In the genomic region with DNA sequence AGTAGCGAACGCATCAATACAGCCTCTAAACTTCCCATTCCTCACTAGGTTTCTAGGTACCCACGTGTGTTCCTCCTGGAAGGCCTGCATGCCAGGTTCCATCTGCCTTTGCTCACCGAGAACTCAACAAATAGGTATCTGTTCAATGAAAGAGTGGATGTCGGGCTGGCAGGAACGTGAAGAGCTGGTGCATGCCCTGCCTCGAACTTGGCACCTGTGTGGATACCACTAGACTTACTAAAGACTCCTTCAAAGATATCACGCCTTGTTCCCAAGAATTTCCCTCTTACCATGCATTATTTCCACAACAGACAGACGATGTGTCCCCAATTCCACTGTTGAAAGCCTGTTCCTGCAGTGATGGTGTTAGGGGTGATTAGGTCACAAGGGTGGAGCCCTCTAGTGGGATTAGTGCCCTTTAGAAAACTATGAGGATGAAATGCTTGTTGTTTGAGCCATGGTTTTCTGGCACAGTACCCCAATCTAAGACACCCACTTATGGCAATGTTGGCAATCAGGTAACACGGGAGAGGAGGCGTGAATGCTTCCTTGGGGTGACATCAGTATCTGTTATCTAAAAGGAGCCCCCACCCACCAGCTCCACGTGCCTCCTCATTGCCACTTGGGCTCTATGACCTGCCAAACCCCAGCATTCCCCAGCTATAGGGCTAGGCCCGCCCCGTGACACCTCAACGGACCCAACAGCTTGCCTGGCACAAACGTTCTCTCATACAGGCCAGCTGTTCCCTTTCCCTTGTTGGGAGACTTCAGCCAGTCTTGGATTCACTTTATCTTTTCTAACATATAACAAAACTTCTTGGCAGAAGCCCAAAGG, we compare ENCODE assay signal across 8 mouse cellular contexts. TPM values are rescaled to one million over a fixed set of nuclear protein-coding genes. Genes with fewer than 3 reads are reported as not detected.
DNase-seq lines count a peak whose midpoint lies in the region; ATAC-seq lines count a peak whose summit lies in the region.

No protein-coding gene starts in this region.

- H3K4me3 ChIP-seq in kidney, embryonic 16.5 days (ENCODE audit: low read length) = peak overlapping the region; percentile 83
- peak overlapping the region; percentile 78 for H3K4me3 ChIP-seq in embryonic facial prominence, embryonic 10.5 days
- H3K4me3 ChIP-seq in hindbrain, embryonic 16.5 days (ENCODE audit: low read length) = peak overlapping the region; percentile 88
- peak overlapping the region; percentile 92 for H3K4me3 ChIP-seq in midbrain, embryonic 16.5 days (ENCODE audit: low read depth, low read length)

- H3K36me3 ChIP-seq in kidney, embryonic 16.5 days (ENCODE audit: insufficient read depth, low read length) = no peaks in the 10 kb centered on the region
- peaks cover 14% of the 10 kb centered on the region for H3K36me3 ChIP-seq in embryonic facial prominence, embryonic 10.5 days (replicated peaks)
- no peaks in the 10 kb centered on the region for H3K36me3 ChIP-seq in hindbrain, embryonic 16.5 days (ENCODE audit: control insufficient read depth, insufficient read depth, low read length)
- H3K36me3 ChIP-seq in midbrain, embryonic 16.5 days (ENCODE audit: control insufficient read depth, insufficient read depth, low read length) = no peaks in the 10 kb centered on the region

- peak overlapping the region; percentile 92 for H3K9ac ChIP-seq in kidney, embryonic 16.5 days (replicated peaks; ENCODE audit: low read length)
- peak overlapping the region; percentile 92 for H3K9ac ChIP-seq in hindbrain, embryonic 16.5 days (ENCODE audit: low read depth, low read length)
- H3K9ac ChIP-seq in midbrain, embryonic 16.5 days (ENCODE audit: low read depth, low read length) = peak overlapping the region; percentile 96

- H3K27me3 ChIP-seq in kidney, embryonic 16.5 days (ENCODE audit: insufficient read depth, low read length) = no peaks in the 10 kb centered on the region
- no peaks in the 10 kb centered on the region for H3K27me3 ChIP-seq in embryonic facial prominence, embryonic 10.5 days (replicated peaks; ENCODE audit: low read depth, poor library complexity, severe bottlenecking)
- H3K27me3 ChIP-seq in hindbrain, embryonic 16.5 days (replicated peaks; ENCODE audit: control insufficient read depth, insufficient read depth, low read length) = no peaks in the 10 kb centered on the region
- H3K27me3 ChIP-seq in midbrain, embryonic 16.5 days (ENCODE audit: control insufficient read depth, insufficient read depth, low read depth, low read length) = no peaks in the 10 kb centered on the region

- no peaks in the 10 kb centered on the region for H3K9me3 ChIP-seq in kidney, embryonic 16.5 days (ENCODE audit: low read length)
- H3K9me3 ChIP-seq in embryonic facial prominence, embryonic 10.5 days = no peaks in the 10 kb centered on the region
- H3K9me3 ChIP-seq in hindbrain, embryonic 16.5 days (ENCODE audit: control insufficient read depth, low read length) = no peaks in the 10 kb centered on the region
- H3K9me3 ChIP-seq in midbrain, embryonic 16.5 days (replicated peaks; ENCODE audit: control insufficient read depth, low read length, poor library complexity, severe bottlenecking) = no peaks in the 10 kb centered on the region

- DNase-seq in kidney, postnatal 36 days = no peak
- DNase-seq in embryonic facial prominence, embryonic 10.5 days (ENCODE audit: low spot score) = no peak
- DNase-seq in ovary, postnatal 10 days (ENCODE audit: low spot score) = no peak
- no peak for DNase-seq in gastrocnemius, postnatal 4 days (ENCODE audit: low spot score in 2 of 2)
- DNase-seq in frontal cortex, postnatal 10 days (ENCODE audit: low spot score in 2 of 2) = no peak

- H3K27ac ChIP-seq in kidney, embryonic 16.5 days (ENCODE audit: low read length) = peak overlapping the region; percentile 51; the same call in 1 of the 2 replicates
- no peak overlapping the region for H3K27ac ChIP-seq in embryonic facial prominence, embryonic 10.5 days (replicated peaks)
- no peak overlapping the region for H3K27ac ChIP-seq in hindbrain, embryonic 16.5 days (ENCODE audit: low read depth, low read length)
- no peak overlapping the region for H3K27ac ChIP-seq in midbrain, embryonic 16.5 days (ENCODE audit: low read length)

- peak overlapping the region; percentile 95 for H3K4me2 ChIP-seq in kidney, embryonic 16.5 days (replicated peaks; ENCODE audit: low read depth, low read length)
- H3K4me2 ChIP-seq in hindbrain, embryonic 16.5 days (ENCODE audit: low read length) = peak overlapping the region; percentile 76
- H3K4me2 ChIP-seq in midbrain, embryonic 16.5 days (ENCODE audit: low read length) = peak overlapping the region; percentile 91

- peaks cover 35% of the 10 kb centered on the region for H3K4me1 ChIP-seq in kidney, embryonic 16.5 days (ENCODE audit: insufficient read depth, low read length)
- H3K4me1 ChIP-seq in embryonic facial prominence, embryonic 10.5 days = peaks cover 49% of the 10 kb centered on the region
- H3K4me1 ChIP-seq in hindbrain, embryonic 16.5 days (ENCODE audit: control insufficient read depth, insufficient read depth, low read depth, low read length) = peaks cover 29% of the 10 kb centered on the region
- peaks cover 42% of the 10 kb centered on the region for H3K4me1 ChIP-seq in midbrain, embryonic 16.5 days (ENCODE audit: control insufficient read depth, insufficient read depth, low read length)

- 68% methylated on average over 16 of the region's 16 CpGs for WGBS in kidney, embryonic 16.5 days
- 82% methylated on average over 16 of the region's 16 CpGs for WGBS in embryonic facial prominence, embryonic 10.5 days
- 71% methylated on average over 16 of the region's 16 CpGs for WGBS in hindbrain, embryonic 16.5 days
- WGBS in midbrain, embryonic 16.5 days = 80% methylated on average over 16 of the region's 16 CpGs

- ATAC-seq in kidney, embryonic 16.5 days (ENCODE audit: low FRiP score, low TSS enrichment) = no peak
- ATAC-seq in hindbrain, embryonic 16.5 days = no peak
- ATAC-seq in midbrain, embryonic 16.5 days = no peak

RNA-seq across cellular contexts. Expression of gene Dexi, which starts 1.9 kb away (rescaled TPM):
- 7.1 and 14.1 TPM in 2 replicates for polyA plus RNA-seq in kidney, embryonic 16.5 days (2015; fragmentation: Nextera tagmentation; extraction: Ambion mirVana)
- polyA plus RNA-seq in embryonic facial prominence, embryonic 10.5 days (2016; fragmentation: Nextera tagmentation; extraction: Ambion mirVana) = 18.5 and 19.3 TPM in 2 replicates
- 8.7 and 16.9 TPM in 2 replicates for polyA plus RNA-seq in hindbrain, embryonic 16.5 days (2015; fragmentation: Nextera tagmentation; extraction: Ambion mirVana)
- 12.7 and 13.3 TPM in 2 replicates for polyA plus RNA-seq in midbrain, embryonic 16.5 days (2015; fragmentation: Nextera tagmentation; extraction: Ambion mirVana)
- 10 to 100 TPM; 32.9 to 37.5 TPM for total RNA-seq in gastrocnemius, postnatal 4 days (2021)

RNA-seq across cellular contexts. Expression of gene Clec16a, which starts 4.2 kb away (rescaled TPM):
- 32.1 and 35.6 TPM in 2 replicates for polyA plus RNA-seq in kidney, embryonic 16.5 days (2015; fragmentation: Nextera tagmentation; extraction: Ambion mirVana)
- polyA plus RNA-seq in embryonic facial prominence, embryonic 10.5 days (2016; fragmentation: Nextera tagmentation; extraction: Ambion mirVana) = 30.6 and 30.7 TPM in 2 replicates
- polyA plus RNA-seq in hindbrain, embryonic 16.5 days (2015; fragmentation: Nextera tagmentation; extraction: Ambion mirVana) = 60.7 and 66.7 TPM in 2 replicates
- 70.0 and 74.0 TPM in 2 replicates for polyA plus RNA-seq in midbrain, embryonic 16.5 days (2015; fragmentation: Nextera tagmentation; extraction: Ambion mirVana)
- 10 to 100 TPM; 22.3 to 26.2 TPM for total RNA-seq in gastrocnemius, postnatal 4 days (2021)
